In the genomic region with DNA sequence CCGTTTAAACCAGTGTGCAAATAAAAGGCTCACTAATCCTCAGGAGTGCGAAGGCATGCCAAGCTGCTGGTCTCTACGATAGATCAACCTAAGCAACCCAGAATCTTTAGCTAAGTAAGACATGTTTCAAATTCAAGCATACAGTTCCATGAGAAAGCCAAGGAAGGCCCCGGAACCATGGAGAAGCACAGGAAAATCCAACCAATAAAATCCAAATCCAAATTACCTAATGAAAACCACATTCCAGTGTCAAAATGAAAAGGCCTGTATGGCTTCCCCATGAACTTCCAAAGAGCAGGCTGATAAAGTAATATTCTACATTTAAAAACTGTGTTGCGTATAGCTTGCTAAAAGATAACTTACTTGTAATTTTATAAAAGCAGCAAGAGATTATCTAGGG, we compare ENCODE assay signal across 23 mouse cellular contexts.
"Had no signal": no experiment of that assay in that cellular context is flagged by ENCODE, and none has a peak within 500 bp of the region (broad histone marks: within the 10 kb centered on the region; RNA-seq: fewer than 3 reads in every experiment).

No protein-coding gene starts in this region.

- H3K27ac ChIP-seq: kidney, postnatal 0 days; layer of hippocampus, adult 2 months; left cerebral cortex, adult 2 months; liver, embryonic 13.5 days; midbrain, embryonic 12.5 days; neural tube, embryonic 12.5 days; neural tube, embryonic 15.5 days; stomach, embryonic 15.5 days had no signal

- ATAC-seq: intestine, embryonic 16.5 days; midbrain, embryonic 16.5 days had no signal

- H3K36me3 ChIP-seq: limb, embryonic 12.5 days; liver, embryonic 13.5 days; midbrain, embryonic 12.5 days; neural tube, embryonic 12.5 days; neural tube, embryonic 15.5 days; stomach, embryonic 15.5 days had no signal

- H3K4me3 ChIP-seq: layer of hippocampus, adult 2 months; left cerebral cortex, adult 2 months; limb, embryonic 12.5 days; liver, embryonic 13.5 days; midbrain, embryonic 12.5 days; myocyte; neural tube, embryonic 12.5 days; neural tube, embryonic 15.5 days; stomach, embryonic 15.5 days had no signal

- H3K9me3 ChIP-seq: limb, embryonic 12.5 days; liver, embryonic 13.5 days; midbrain, embryonic 12.5 days; neural tube, embryonic 12.5 days; neural tube, embryonic 15.5 days; stomach, embryonic 15.5 days had no signal

- H3K9ac ChIP-seq: limb, embryonic 12.5 days; liver, embryonic 13.5 days; midbrain, embryonic 12.5 days; neural tube, embryonic 12.5 days; neural tube, embryonic 15.5 days; stomach, embryonic 15.5 days had no signal

- DNase-seq: kidney, adult 18-20 months; kidney, adult 9 months; kidney, postnatal 25 days; layer of hippocampus, postnatal 36 days; liver, embryonic 13.5 days; lung, adult 2 months; lung, postnatal 14 days; lung, postnatal 4 days; right cerebral cortex, adult 18-20 months; right cerebral cortex, postnatal 25 days; spleen, adult 18-20 months; thymus, postnatal 36 days had no signal

- H3K4me2 ChIP-seq: liver, embryonic 13.5 days; midbrain, embryonic 12.5 days; neural tube, embryonic 15.5 days; stomach, embryonic 15.5 days had no signal

- H3K27me3 ChIP-seq: limb, embryonic 12.5 days; liver, embryonic 13.5 days; neural tube, embryonic 12.5 days; stomach, embryonic 15.5 days had no signal
